ENCODE assay signal across 25 mouse cellular contexts in the genomic region with DNA sequence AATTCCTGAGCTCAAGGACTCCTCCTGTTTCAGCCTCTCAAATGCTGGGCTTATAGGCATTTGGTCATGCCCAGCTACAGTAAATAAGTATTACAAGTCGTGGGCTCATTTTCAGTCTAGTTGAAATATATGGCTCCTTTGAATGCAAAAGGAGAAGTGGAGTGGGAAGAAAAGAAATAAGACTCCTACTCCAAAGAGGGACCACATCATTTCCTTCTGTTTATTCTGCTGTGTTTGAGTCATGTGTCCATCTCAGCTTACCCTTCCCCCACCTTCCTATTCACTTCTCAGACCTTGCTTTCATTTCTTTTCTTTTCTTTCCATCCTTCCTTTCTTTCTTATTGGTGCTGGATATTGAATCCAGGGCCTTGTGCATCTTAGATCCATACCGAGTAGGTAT. TPM values are rescaled to one million over a fixed set of nuclear protein-coding genes. Genes with fewer than 3 reads are reported as not detected.
"Had no signal": no experiment of that assay in that cellular context is flagged by ENCODE, and none has a peak within 500 bp of the region (broad histone marks: within the 10 kb centered on the region; RNA-seq: fewer than 3 reads in every experiment).

No protein-coding gene starts in this region.

- ATAC-seq: midbrain, embryonic 16.5 days had no signal

- H3K4me1 ChIP-seq: midbrain, embryonic 10.5 days; midbrain, embryonic 12.5 days; neural tube, embryonic 13.5 days; neural tube, embryonic 15.5 days; stomach, embryonic 15.5 days had no signal

- H3K4me3 ChIP-seq: midbrain, embryonic 10.5 days; midbrain, embryonic 12.5 days; myocyte; neural tube, embryonic 13.5 days; neural tube, embryonic 15.5 days; stomach, embryonic 15.5 days had no signal

- H3K27ac ChIP-seq: midbrain, embryonic 10.5 days; midbrain, embryonic 12.5 days; neural tube, embryonic 13.5 days; neural tube, embryonic 15.5 days; stomach, embryonic 15.5 days; stomach, postnatal 0 days had no signal

- DNase-seq: lung, adult 18-20 months; lung, embryonic 14.5 days; lung, postnatal 10 days; lung, postnatal 4 days; midbrain, embryonic 14.5 days; right cerebral cortex, postnatal 14 days; thymus, adult 2 months; thymus, postnatal 25 days; thymus, postnatal 4 days had no signal

RNA-seq across cellular contexts. Expression of a gene that starts 40.4 kb away (rescaled TPM):
- total RNA-seq: megakaryocyte, adult 5-6 weeks; megakaryocyte-erythroid progenitor cell, adult 5-6 weeks had no signal
- polyA plus RNA-seq: liver, embryonic 16.5 days; lung, embryonic 14.5 days; lung, embryonic 16.5 days; midbrain, embryonic 10.5 days; midbrain, embryonic 12.5 days; midbrain, embryonic 14.5 days; midbrain, embryonic 16.5 days; myocyte; neural tube, embryonic 11.5 days; neural tube, embryonic 13.5 days; neural tube, embryonic 15.5 days; spleen, adult 2 months; stomach, embryonic 15.5 days; stomach, postnatal 0 days; testis, adult 2 months; thymus, adult 2 months; urinary bladder, adult 2 months had no signal
